Mouse (Mus musculus) embryonic stem cell, embryonic (primary cell): ENCODE results near the gene Atmin.

Experiments
- CTCF ChIA-PET, 4 experiments: fragments of 300-600 bp in 2 of 4; fragments of 350-600 bp in 2 of 4; sonication (Branson Sonifier 250); formaldehyde crosslinking; loops; one replicate each; lab custom pipeline; 2022; ENCODE audit warnings: inconsistent platforms in 2 of 4; lab: Charles Lee
- POLR2A ChIA-PET, 4 experiments: fragments of 300-600 bp in 2 of 4; fragments of 350-600 bp in 2 of 4; sonication (Branson Sonifier 250); formaldehyde crosslinking; loops; one replicate each; lab custom pipeline; 2022; ENCODE audit warnings: antibody characterized with exemption in 4 of 4, inconsistent platforms in 1 of 4; lab: Charles Lee

Atmin gene

DNA sequence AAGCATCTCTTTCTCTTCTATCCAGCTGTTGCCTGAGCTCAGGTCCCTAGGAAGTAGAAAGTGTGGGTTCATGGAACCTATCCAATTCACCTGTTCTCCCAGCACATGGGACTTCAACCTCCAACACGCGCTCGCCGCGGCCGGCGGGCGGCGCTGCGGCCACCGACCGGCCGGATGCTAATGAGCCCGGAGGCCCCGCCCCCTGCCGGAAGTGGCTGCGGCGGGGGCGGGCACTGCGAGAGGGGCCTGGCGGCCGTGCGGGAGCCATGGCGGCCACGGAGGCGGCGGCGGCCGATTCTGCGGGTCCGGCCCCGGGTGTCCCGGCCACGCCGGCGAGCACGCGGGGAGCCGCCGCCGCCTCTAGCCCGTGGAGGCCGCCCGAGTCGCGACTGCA is at the start of gene Atmin:
Gene Atmin (plus strand): TSS at position 233 of the 394 bp plus-strand sequence.
- CTCF ChIA-PET, result interaction anchor here in 3 of 4 experiments (0.7 to 3.1 kb wide), 8 partner anchors 9 to 35 kb away, joined by 3 to 15 read pairs (median 4); partner anchors contain the start of genes 1700030J22Rik (in 2 of the 3), Cmc2 (in 2 of the 3) and Cenpn (in 1 of the 3)

GRCm38 (mm10) chr8:116893938-116894337 is 49.3 kb upstream of the Atmin start:
- ChIA-PET CTCF (no interaction called here), POLR2A (interaction anchor here in 1 of 4 experiments (2.1 kb wide), 1 partner anchor 11 kb away, joined by 5 read pairs; no protein-coding TSS in a partner anchor)

More for the DNA sequence above, at the start of gene Atmin:
- POLR2A ChIA-PET, result interaction anchor here in 3 of 4 experiments (0.7 to 5.7 kb wide), 14 partner anchors 9 to 269 kb away, joined by 3 to 32 read pairs (median 10); partner anchors contain the start of genes 1700030J22Rik (in 3 of the 3), Gcsh (in 2 of the 3), Cenpn (in 1 of the 3) and Cmc2 (in 1 of the 3)

- ChIA-PET POLR2A (interaction anchor here in 2 of 4 experiments (0.9 to 1.0 kb wide), 2 partner anchors 9 to 11 kb away, joined by 3 to 4 read pairs; no protein-coding TSS in a partner anchor), CTCF (no interaction called here)
Observed at GRCm38 (mm10) chr8:116895521-116895920, 47.7 kb upstream of the Atmin start.

DNA sequence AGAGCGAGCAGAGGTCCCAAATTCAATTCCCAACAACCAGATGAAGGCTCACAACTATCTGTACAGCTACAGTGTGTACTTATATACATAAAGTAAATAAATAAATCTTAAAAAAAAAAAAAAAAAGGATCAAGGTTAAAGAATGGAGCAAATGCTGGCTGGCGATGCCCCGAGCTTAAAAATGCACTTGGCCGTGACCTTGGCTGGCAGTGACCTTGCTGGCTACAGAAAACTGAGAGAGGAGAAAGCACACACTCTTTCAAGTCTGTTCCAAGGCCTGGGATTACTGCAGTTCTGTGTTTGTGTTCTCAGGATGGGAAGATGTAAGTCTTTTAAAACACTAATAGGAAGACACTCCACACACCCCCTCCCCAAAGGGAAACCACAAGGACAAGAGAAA is 38.5 kb upstream of the Atmin start:
- CTCF ChIA-PET, result no interaction called here
- POLR2A ChIA-PET, result interaction anchor here in 2 of 4 experiments (1.4 to 2.9 kb wide), 5 partner anchors 9 to 17 kb away, joined by 4 to 13 read pairs (median 5); partner anchors contain the start of genes Cenpn (in 1 of the 2) and Cmc2 (in 1 of the 2)

- POLR2A ChIA-PET, result interaction anchor here in 2 of 4 experiments (1.4 to 2.9 kb wide), 5 partner anchors 9 to 16 kb away, joined by 4 to 13 read pairs (median 5); partner anchors contain the start of genes Cenpn (in 1 of the 2) and Cmc2 (in 1 of the 2)
- CTCF ChIA-PET, result interaction anchor here in 1 of 4 experiments (0.7 kb wide), 1 partner anchor 422 kb away, joined by 3 read pairs; no protein-coding TSS in a partner anchor
Observed at GRCm38 (mm10) chr8:116905252-116905651, 37.9 kb upstream of the Atmin start.

- POLR2A ChIA-PET, result interaction anchor here in 2 of 4 experiments (0.9 to 2.9 kb wide), 3 partner anchors 11 to 16 kb away, joined by 3 to 13 read pairs (median 4); partner anchors contain the start of genes Cenpn (in 1 of the 2) and Cmc2 (in 1 of the 2)
- CTCF ChIA-PET, result interaction anchor here in 1 of 4 experiments (0.7 kb wide), 1 partner anchor 422 kb away, joined by 3 read pairs; no protein-coding TSS in a partner anchor
Observed at GRCm38 (mm10) chr8:116905836-116906235, 37.4 kb upstream of the Atmin start.

DNA sequence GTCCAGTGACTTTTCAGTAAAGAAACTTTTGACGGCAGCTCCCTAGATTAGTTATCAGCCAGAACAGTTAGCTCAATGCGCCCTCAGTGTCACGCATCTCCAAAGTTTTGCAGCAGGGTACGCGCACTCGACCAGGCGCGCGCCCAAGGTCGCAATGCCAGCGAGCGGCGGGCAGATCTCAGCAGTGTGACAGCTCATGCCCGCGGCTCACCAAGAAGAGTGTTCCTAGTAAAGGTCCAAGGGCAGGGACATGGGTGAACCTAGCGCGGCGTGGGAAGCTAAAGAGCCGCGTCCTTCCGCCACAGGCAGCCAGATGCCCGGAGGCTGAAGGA is 22.2 kb upstream of the Atmin start:
- POLR2A ChIA-PET, result interaction anchor here (0.6 to 3.7 kb wide), 44 partner anchors 9 to 333 kb away, joined by 3 to 32 read pairs (median 5); partner anchors contain the start of genes 1700030J22Rik (in 3 of the 4), Gcsh (in 3 of the 4) and Atmin (in 1 of the 4)
- CTCF ChIA-PET, result interaction anchor here in 3 of 4 experiments (0.5 to 2.7 kb wide), 6 partner anchors 23 to 678 kb away, joined by 3 to 9 read pairs (median 3); partner anchors contain the start of genes Atmin (in 2 of the 3) and 1700030J22Rik (in 1 of the 3)

- ChIA-PET POLR2A (interaction anchor here (0.6 to 3.7 kb wide), 55 partner anchors 9 to 411 kb away, joined by 3 to 32 read pairs (median 4); partner anchors contain the start of genes 1700030J22Rik (in 3 of the 4), Gcsh (in 3 of the 4) and Atmin (in 1 of the 4)), CTCF (interaction anchor here in 3 of 4 experiments (0.5 to 2.7 kb wide), 8 partner anchors 22 to 147 kb away, joined by 3 to 12 read pairs (median 3); partner anchors contain the start of genes Atmin (in 2 of the 3) and 1700030J22Rik (in 1 of the 3))
Observed at GRCm38 (mm10) chr8:116921337-116922059, 21.7 kb upstream of the Atmin start, which contains the start of the genes Cmc2 and Cenpn. Gene Cmc2 (minus strand): TSS chr8:116921455. Gene Cenpn (plus strand): TSS chr8:116921730.

DNA sequence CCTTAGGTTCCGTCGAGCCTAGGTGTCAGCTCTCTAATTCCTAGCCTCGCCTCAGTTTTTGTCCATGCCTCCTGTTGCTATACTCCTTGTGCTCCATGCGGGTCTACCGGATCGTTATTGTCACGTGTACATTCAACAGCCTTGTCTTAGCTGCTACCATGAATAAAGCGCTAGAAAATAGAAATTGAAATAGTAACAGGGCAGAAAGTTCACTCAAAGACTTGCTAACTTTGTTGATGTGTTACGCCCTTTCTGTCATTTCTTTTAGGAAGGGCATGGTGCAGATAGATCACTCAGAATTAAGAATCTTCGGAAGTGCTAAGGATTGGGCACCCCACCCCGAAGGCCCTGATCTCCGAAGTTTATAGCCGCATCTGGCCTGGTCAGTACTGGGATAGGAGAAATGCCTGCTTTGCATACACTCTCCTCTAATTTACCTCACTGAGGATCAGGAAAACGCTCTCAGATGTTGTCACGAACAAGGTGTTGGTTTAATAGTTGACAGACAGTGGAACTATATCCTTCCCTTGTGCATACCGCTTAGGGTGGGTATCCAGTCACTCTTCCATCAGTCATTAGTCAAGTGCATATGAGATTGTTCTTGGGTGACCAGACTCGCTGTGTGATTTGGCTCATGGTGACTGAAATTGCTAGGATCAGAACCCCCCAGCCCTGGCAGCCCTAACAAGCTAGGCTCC is 21.0 kb upstream of the Atmin start:
- ChIA-PET CTCF (interaction anchor here in 2 of 4 experiments (0.6 to 2.7 kb wide), 5 partner anchors 22 to 137 kb away, joined by 3 to 12 read pairs (median 6); partner anchors contain the start of genes 1700030J22Rik (in 1 of the 2) and Atmin (in 1 of the 2)), POLR2A (interaction anchor here in 3 of 4 experiments (0.5 to 3.7 kb wide), 30 partner anchors 8 to 412 kb away, joined by 3 to 32 read pairs (median 4); partner anchors contain the start of genes Gcsh (in 3 of the 3), 1700030J22Rik (in 1 of the 3) and Atmin (in 1 of the 3))

- POLR2A ChIA-PET, result interaction anchor here (0.6 to 3.7 kb wide), 9 partner anchors 11 to 406 kb away, joined by 3 to 32 read pairs (median 5); partner anchors contain the start of genes 1700030J22Rik (in 1 of the 4) and Atmin (in 1 of the 4)
Observed at GRCm38 (mm10) chr8:116923526-116923925, 19.7 kb upstream of the Atmin start.

DNA sequence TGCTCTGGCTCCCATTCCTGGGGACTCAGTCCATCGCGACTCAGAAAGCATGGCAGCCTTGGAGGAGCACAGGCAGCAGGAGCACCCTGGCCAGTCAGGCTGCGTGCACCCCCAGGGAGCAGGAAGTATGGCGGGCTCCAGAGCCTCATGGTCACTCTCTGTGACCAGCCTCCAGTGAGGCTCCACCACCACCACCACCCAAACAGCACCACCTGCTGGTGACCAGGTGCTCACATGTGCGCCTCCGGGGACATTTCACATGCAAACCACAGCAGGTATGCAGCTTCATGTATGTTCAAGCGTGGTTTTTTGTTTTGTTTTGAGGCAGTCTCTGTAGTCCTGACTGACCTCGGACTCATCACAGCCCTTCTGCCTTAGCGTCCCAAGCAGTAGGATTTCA is 15.3 kb upstream of the Atmin start:
- ChIA-PET POLR2A (interaction anchor here in 2 of 4 experiments (0.9 to 1.7 kb wide), 7 partner anchors 11 to 204 kb away, joined by 3 to 5 read pairs (median 3); partner anchors contain the start of genes 1700030J22Rik (in 2 of the 2) and Gcsh (in 1 of the 2)), CTCF (interaction anchor here in 3 of 4 experiments (0.6 to 1.5 kb wide), 11 partner anchors 9 to 1924 kb away, joined by 3 to 6 read pairs (median 3); partner anchors contain the start of genes 1700030J22Rik (in 1 of the 3) and Atmin (in 1 of the 3))

More at GRCm38 (mm10) chr8:116923526-116923925, 19.7 kb upstream of the Atmin start:
- CTCF ChIA-PET, result interaction anchor here in 2 of 4 experiments (0.6 kb wide), 2 partner anchors 93 to 562 kb away, joined by 4 to 5 read pairs; no protein-coding TSS in a partner anchor

- ChIA-PET CTCF (interaction anchor here in 3 of 4 experiments (0.5 to 1.5 kb wide), 8 partner anchors 8 to 1931 kb away, joined by 3 to 10 read pairs (median 3); partner anchors contain the start of genes 1700030J22Rik (in 1 of the 3) and Atmin (in 1 of the 3)), POLR2A (interaction anchor here in 2 of 4 experiments (0.9 to 1.7 kb wide), 4 partner anchors 12 to 64 kb away, joined by 3 to 4 read pairs (median 4); partner anchors contain the start of genes 1700030J22Rik (in 2 of the 2) and Gcsh (in 1 of the 2))
Observed at GRCm38 (mm10) chr8:116928588-116928987, 14.6 kb upstream of the Atmin start.

DNA sequence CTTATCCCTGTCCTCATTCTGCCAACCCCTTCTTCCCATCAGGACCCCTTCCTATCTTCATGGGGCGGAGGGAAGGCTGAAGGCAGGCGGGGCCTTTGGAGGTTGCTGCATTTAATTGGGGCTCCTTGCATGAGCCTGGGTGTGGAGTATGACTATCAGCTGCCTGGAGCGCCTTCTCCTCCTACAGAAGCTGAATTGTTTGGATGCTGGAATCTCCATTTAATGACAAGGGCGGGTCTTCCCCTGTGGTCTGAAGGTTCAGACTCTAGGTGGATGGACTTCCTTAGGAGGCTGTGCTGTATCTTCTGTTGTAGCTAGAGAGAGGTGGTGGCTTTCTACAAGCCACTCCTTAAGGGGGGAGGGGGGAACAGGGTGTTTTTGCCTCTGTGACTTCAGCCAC is 8.2 kb upstream of the Atmin start:
- CTCF ChIA-PET, result interaction anchor here in 2 of 4 experiments (1.3 to 1.6 kb wide), 2 partner anchors 44 to 69 kb away, joined by 3 to 6 read pairs; partner anchors contain the start of gene 1700030J22Rik (in 1 of the 2)

DNA sequence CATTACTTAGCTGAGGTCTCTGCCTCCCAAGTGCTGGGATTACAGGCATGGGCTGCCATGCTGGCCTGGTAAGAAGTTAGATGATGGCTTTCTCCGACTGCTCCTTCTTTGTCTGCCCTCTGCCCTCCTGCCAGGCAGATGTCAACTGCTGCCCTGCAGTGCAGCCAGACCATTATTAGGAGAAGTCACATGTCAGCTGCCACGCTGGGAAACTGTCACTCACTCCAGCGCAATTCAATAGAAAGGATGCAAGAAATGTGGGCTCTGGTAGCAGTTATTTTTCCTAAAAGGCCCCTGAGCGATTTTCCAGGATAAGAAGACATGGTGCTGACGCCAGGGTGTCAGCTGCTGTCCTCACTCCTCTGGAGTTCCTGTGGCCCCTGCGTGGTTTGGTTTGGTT is 7.7 kb upstream of the Atmin start:
- ChIA-PET POLR2A (interaction anchor here in 3 of 4 experiments (0.6 to 5.2 kb wide), 16 partner anchors 9 to 387 kb away, joined by 3 to 31 read pairs (median 4); partner anchors contain the start of genes Cenpn (in 2 of the 3), Cmc2 (in 2 of the 3), Gcsh (in 2 of the 3) and Atmin (in 1 of the 3)), CTCF (interaction anchor here in 2 of 4 experiments (1.3 to 1.6 kb wide), 2 partner anchors 43 to 69 kb away, joined by 3 to 6 read pairs; partner anchors contain the start of gene 1700030J22Rik (in 1 of the 2))

More for the DNA sequence above, 8.2 kb upstream of the Atmin start:
- POLR2A ChIA-PET, result interaction anchor here (0.6 to 5.2 kb wide), 19 partner anchors 9 to 616 kb away, joined by 3 to 31 read pairs (median 4); partner anchors contain the start of genes Cenpn (in 3 of the 4), Cmc2 (in 3 of the 4), 1700030J22Rik (in 1 of the 4) and Atmin (in 1 of the 4)

- POLR2A ChIA-PET, result interaction anchor here in 3 of 4 experiments (0.7 to 5.7 kb wide), 6 partner anchors 21 to 268 kb away, joined by 3 to 32 read pairs (median 6); partner anchors contain the start of genes Cenpn (in 2 of the 3), 1700030J22Rik (in 1 of the 3), Cmc2 (in 1 of the 3) and Gcsh (in 1 of the 3)
- CTCF ChIA-PET, result interaction anchor here in 3 of 4 experiments (0.7 to 1.7 kb wide), 4 partner anchors 8 to 36 kb away, joined by 3 to 7 read pairs (median 4); partner anchors contain the start of gene 1700030J22Rik (in 2 of the 3)
Observed at GRCm38 (mm10) chr8:116942284-116943058, 722 bp upstream of the Atmin start.
